Mouse (Mus musculus) embryo, embryonic 10 days (tissue): ENCODE results near the gene Wnk2.

ENCODE experiments used
- DNase-seq: peaks from one replicate; pipeline ENCODE4 v3.0.0-alpha.2; 2015; ENCODE audit warnings: low spot score

The Wnk2 gene

DNA sequence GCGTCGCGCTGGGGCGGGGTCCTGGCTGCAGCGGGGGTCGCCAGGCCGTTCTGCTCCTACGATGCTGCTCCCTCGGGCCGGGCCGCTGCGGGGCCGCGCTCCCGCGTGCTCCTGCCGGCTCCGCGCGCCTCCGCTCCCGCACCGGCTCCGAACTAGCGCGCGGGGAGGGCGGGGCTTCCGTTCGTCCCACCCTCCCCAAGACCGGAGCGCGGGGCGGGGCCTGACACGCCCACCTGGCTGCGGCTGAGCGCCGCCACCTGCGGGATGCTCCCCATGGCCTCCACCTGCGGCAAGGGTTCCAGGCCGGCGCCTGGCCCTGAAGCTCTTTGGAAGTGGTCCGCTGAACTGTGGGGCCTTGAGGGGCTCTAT, at the start of gene Wnk2:
Gene Wnk2 (minus strand): TSS at position 157 of the 369 bp plus-strand sequence.
- peak; percentile 72 for DNase-seq

- DNase-seq = no peak
These were observed 49.0 kb upstream of the Wnk2 start for GRCm38 (mm10) chr13:49196766-49197165.

DNA sequence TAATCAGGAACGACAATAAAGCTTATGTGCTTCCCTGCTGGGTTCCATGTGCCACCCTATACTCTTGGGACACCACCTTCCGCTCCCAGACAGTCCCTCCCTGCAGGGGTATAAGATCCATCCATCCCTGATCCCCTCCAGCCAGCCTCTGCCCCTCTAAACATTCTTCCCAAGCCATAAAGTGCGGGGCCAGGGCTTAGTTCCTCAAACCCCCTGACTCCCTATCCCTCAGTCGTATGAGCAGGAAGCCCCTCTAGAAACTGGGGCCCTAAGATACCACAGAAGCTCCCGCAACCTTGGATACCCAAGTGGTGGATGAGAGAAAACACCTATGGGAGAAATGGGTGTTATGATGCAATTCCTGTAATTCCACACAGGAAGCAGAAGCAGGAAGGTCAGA, 48.4 kb upstream of the Wnk2 start:
- no peak for DNase-seq

- DNase-seq = no peak
These were observed 47.8 kb upstream of the Wnk2 start for GRCm38 (mm10) chr13:49195651-49196050.

DNA sequence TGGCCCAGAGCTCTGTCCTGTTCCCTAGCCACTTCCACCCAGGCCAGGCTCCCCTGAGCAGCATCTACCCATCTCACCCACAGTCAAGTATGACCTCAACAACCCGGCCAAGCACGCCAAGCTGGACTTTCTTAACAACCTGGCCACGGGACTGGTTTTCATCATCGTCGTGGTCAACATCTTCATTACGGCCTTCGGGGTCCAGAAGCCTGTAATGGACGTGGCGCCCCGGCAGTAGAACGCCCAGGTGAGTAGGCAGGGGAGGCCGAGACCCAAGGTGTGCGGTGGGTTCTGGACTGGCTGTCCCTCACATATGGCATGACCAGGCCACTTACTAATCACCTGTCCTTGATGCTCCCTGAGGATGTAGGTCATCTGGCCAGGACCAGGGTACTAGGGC, 47.0 kb upstream of the Wnk2 start:
- no peak for DNase-seq

- DNase-seq = no peak
These were observed 45.8 kb upstream of the Wnk2 start for GRCm38 (mm10) chr13:49193650-49194049.

DNA sequence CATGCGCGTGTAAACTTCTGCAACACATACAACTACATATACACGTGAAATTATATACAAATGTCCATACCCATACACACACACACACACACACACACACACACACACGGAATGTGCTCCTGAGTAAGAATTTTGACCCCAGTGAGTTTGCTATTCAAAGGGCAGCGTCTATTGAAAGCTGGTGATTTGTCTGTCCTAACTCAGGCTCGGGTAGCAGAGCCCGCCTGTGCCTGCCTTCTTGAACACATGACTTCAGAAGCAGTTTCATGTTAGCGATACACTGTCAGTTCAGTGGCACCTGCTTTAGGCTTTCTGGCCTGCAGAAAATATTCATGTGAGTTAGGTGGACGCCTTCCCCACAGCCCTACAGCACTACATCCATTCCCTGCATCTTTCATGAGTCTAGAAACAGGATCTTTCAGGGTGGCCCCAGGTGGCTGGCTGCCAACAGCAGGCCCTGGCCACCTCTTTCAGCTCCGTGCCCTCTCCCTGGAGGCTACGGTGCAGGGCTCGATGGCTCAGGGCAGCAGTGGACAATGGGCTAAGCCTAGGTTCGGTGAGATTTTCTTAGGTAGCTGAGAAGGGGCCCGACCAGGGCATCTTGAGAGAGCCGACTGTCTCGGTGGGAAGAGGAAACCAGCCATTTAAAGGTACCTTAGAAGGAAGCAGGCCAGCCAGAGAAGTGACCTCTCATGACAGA, 44.5 kb upstream of the Wnk2 start:
- DNase-seq = no peak

GRCm38 (mm10) chr13:49191673-49192035, 43.8 kb upstream of the Wnk2 start:
- DNase-seq = no peak

GRCm38 (mm10) chr13:49190876-49191672, 43.3 kb upstream of the Wnk2 start:
- DNase-seq = no peak

- DNase-seq = no peak
These were observed 42.4 kb upstream of the Wnk2 start for GRCm38 (mm10) chr13:49189970-49190870.

GRCm38 (mm10) chr13:49188966-49189360, 41.1 kb upstream of the Wnk2 start:
- DNase-seq = no peak

- DNase-seq = no peak
These were observed 40.6 kb upstream of the Wnk2 start for GRCm38 (mm10) chr13:49188219-49188965.

GRCm38 (mm10) chr13:49187288-49188218, 39.7 kb upstream of the Wnk2 start, which contains the start of gene Ninj1:
Gene Ninj1, plus strand, starts transcription at chr13:49187485.
- peak; percentile 79 for DNase-seq

DNA sequence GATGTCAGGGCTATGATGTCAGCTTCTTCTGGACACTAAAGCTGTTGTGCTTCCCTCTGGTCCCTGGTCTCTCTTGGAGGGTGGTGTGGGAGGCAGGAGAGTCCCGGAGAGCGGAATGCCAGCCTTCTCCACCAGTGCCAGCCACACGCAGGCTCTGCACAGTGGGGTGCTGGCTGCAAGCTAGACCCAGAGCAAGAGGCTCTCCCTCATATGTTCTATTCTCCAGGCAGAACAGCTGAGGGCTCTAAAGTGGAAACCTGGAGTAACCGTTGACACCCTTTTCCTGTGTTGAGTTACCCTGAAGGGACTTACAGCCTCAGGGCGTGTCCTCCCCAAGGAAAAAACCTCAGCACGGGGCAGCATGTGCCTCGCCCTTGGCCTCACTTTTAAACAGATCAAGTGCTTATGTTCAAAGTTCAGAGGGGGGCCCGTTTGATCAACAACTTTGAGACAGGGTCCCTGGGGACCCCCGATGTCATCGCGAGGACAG, 39.0 kb upstream of the Wnk2 start:
- DNase-seq = no peak

- DNase-seq = no peak
These were observed 35.8 kb upstream of the Wnk2 start for GRCm38 (mm10) chr13:49183646-49184045.

DNA sequence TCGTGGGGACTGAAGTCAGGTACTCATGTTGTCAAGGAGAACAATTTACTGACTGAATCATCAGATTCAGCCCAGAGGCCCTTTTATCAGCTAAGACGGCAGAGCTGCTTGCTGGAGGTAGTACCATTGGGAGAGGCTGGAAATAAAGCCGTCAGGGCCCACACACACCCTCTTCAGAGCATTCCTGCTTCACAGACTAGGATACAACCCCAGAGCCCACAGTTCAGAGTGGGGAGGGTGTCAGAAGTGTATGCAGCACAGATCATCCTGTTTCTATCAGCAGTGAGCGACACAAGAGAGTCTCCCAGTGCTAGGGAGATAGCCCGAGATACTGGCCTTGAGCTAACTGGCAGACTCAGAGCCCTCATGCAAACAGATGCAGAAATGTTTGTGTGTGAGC, 35.3 kb upstream of the Wnk2 start:
- DNase-seq = no peak

- no peak for DNase-seq
These were observed 33.7 kb upstream of the Wnk2 start for GRCm38 (mm10) chr13:49181411-49181984.

DNA sequence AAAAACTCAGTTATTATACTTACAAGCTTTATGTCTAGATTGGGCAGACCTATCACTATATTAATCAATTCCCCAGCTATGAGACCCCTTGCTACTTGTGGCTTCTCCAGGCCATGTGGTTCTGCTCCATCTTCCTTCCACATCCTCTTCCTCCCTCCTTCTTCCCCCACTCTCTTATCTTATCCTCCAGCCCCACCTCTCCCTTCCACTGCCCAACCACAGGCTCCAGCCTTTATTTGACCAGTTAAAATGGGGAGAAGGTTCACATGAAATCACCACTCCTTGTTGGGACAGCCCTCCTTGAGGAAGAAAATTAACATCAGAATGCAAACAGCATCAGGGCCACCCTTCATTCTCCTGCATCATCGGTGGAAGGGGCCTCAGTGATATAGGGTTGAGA, 32.9 kb upstream of the Wnk2 start:
- DNase-seq = no peak

DNA sequence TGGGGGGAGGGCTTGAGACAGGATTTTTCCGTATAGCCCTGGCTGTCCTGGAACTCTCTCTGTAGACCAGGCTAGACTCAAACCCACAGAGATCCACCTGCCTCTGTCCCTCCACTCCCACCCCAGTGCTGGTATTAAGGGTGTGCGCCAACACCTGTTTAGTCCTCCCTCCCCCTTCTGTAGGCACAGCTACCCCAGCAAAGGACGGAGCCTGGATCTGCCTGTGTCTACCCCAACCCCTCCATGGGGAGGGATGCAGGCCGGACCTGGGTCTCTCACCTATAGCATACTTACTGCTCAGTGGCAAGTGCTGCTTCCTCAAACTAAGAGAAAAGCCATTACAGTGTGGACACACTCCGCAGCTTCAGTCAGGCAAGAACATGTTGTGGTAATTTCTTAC, 32.5 kb upstream of the Wnk2 start:
- no peak for DNase-seq
